Mouse (Mus musculus): ENCODE data around the gene Megf8.
A peak's percentile ranks its signal among the peaks of the same experiment; 100 is the strongest.
"Not testable (repeated sequence)": the region's sequence is repeated elsewhere in the genome, so short reads cannot be mapped to it uniquely, and the experiment has no call there.

The Megf8 gene

DNA sequence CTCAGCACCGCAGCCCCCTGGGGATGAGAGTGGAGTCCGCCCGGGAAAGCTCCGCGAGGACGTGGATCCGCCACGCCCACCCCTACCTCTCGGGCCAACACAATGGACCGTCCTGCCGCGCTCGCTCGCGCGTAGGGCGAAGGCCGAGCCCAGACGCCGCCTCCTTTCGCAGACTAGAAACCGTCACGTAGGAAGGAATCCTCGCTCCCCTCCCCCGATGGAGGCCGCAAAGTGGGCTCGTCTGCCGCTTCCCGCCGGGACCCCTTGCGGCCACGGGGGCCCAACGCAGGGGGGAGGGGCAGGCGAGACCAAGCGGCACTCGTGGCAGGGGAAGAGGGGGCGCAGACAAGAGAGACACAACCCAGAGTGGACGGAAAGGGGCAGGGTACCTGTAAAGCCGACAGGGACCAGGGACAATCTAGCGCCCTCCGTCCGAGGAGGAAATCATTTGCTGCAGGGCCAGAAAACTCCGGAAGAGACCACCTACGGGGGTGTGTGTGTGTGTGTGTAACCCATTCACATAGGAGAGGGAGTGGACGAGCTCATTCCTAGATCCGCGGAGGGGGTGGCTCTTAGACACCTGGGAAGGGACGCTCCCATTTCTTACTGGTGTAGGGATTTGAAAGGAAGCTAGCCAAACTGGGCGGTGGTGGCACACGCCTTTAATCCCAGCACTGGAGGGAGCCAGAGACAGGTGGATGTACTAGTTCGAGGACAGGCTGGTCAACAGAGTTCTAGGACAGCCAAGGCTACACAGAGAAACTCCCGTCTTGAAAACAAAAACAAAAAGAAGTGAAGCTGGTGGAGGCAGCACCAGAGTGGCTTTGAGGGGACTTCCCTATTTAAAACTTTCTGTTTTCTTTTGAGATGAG, 19.3 kb upstream of the Megf8 start, which contains the start of gene Pafah1b3:
Gene Pafah1b3 (minus strand): TSS at position 533 of the 872 bp plus-strand sequence.
- peak; percentile 89 to 91 for DNase-seq

DNA sequence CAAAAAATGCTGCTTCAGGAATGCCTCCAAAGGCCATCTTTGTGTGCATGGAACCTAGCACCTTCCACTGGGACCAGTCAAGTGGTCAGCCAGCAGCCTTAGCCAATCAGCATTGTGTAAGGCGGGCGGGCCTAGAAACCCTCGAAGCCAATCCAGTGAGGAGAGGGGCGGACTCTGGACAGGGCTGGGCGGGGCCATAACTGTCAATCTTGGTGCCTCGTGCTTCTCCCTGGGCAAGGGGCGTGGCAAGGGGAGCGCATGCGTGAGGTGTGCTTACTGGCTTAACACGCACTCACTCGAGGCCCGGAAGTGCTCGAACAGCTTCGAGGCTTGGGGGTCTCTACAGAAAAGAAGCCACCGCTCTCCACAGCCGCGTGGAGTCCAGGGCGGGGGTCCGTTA, 15.9 kb upstream of the Megf8 start, which contains the start of gene Prr19:
Gene Prr19 (plus strand): TSS at position 349 of the 400 bp plus-strand sequence.
- no peak for DNase-seq

DNA sequence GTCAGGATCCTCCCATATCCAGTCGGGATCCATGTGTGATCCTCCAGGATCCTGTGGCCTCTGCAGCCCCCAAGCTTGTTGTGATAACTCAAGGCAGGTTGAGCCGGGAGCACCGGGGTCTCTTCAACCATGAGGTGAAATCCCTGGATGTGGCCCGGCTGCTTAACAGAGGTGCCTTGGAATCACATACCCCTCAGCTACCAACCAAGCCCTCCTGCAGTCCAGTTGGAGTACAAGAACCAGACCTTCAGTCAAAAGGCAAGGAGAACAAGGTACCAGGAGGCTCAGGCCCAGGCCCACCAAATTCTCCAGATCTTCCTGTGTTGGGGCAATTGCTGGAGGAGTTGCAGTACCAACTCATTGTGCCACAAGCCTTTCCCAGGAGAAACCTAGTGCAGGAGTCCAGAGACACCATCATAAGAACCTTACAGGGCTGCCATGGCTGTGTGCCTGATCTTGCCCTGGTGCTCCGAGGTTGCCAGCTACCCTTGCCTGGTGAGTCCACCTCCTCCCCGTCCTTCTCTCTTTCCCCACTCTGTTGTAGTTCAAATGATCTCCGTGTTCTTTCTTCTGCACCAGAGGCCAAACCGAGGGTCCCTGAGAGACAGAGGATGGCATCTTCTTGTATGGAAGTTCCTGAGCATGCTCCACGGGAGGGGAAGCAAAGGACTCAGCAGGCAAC, 13.8 kb upstream of the Megf8 start:
- DNase-seq: no peak

DNA sequence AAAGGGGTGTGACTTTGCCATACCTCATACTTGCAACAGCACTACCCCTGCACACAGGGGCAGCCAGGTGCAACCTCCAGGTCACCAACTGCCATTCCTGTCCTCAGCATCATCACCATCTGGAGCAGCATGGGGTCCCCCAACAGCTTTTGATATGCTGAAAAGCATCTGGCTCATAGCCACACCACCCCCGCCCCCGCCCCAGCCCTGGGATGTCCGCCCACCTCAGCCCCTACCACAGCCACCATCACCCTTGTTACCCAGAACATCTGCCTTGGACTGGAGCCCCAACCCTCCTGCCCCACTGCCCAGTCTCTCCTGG, 13.3 kb upstream of the Megf8 start:
- DNase-seq: no peak

DNA sequence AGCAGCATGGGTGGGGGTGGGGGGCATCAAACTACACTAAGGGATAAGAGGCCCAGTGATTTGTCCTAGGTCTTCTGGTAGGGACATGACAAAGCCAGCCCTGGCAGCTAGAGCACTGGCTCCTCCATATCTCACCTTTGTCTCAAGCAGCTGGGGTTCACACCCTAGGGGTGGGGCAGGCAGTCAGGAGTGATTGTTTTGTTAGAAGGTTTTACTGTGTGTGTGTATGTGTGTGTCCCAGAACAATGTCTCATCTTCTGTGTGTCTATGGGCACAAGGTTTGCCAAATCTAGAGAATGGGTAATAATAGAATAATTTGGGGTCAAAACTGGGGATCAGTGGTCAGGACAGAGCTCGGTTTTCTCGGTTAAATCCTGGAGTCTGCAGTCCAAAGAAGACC, 11.5 kb upstream of the Megf8 start:
- DNase-seq: no peak

DNA sequence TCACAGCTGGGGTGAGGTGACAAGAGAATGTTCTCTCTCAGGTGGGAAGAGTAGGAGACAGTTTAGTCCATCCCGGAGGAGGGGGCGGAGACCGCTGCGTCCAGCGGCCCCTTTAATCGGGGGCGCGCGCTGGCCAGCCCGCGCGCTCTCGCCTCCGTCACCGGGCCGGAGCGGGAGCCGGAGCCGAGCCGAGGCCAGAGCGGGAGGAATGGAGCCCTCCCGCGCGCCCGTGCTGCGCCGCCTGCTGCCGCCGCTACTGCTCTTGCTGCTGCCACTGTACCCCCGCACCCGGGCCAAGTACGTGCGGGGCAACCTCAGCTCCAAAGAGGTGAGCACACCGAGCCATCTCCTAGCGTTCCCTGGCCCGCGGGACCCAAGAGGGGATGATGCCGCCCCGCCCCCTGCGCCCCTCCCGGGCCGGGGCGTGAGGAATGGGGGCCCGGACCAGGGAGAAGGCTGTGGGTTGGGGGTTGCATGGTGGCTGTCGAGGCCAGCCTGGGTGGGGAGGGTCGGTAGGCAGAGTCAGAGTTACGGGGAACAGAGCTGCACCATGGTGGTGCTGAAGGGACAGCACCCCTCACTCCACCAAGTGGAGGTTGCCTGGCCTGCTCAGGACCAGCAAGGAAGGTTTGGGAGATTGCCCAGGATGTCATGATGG, 10.9 kb upstream of the Megf8 start, which contains the start of gene Tmem145:
Gene Tmem145 (plus strand): TSS at position 151 of the 658 bp plus-strand sequence.
- DNase-seq: peak; percentile 70 to 80

DNA sequence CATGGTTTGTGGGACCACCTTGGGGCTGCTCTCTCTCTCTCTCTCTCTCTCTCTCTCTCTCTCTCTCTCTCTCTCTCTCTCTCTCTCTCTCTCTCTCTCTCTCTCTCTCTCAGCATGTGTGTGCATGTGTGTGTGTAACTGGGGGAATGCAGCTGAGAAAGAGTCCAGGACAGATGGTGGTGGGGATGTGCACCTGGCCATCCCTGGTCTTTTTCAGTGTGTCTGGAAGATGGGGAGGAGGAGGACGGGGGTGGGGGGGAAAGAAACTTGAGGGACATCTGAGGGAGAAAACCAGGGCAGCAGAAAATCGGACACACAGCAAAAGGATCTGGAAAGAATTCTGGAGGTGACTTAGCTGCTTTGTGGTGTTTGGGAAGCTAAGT, 10.4 kb upstream of the Megf8 start:
- no peak for DNase-seq

DNA sequence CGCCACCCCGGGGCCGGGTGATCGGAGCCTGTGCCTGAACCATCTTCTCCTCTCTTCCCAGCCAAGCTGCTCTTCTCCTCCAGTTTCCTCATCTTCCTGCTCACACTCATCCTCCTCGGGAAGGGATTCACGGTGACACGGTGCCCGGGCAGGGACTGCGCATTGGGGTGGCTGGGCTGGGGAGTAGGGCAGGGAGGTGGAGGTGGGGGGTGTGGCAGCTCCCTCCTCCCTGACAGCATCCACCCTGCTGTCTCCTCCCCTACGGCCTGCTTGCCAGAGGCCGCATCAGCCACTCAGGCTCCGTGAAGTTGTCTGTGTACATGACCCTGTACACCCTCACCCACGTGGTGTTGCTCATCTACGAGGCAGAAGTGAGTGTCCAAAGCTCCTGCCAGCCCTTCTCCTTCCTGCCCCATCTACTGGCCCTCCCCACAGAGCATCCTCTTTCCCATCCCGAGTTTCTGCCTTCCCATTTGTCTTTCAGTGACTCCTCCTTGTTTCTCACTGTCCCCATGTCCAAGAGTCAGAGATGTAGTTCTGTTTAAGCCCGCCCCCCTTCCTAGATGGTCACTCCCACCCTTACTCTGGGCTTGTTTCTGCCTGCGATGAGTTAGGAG, 8.2 kb upstream of the Megf8 start:
- no peak for DNase-seq

DNA sequence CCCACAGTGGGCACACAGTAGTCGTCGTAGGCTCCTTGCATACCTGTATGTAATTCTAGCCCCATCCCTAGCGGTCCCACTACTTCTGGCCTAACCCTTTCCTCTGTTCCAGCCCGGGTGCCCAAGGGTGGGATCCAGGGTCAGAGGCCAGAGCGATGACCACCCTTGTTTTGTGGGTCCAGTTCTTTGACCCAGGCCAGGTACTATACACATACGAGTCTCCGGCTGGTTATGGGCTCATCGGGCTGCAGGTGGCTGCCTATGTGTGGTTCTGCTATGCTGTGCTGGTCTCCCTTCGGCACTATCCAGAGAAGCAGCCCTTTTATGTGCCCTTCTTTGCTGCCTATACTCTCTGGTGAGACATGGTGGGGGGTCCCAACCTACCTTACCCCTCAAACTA, 7.5 kb upstream of the Megf8 start:
- no peak for DNase-seq

DNA sequence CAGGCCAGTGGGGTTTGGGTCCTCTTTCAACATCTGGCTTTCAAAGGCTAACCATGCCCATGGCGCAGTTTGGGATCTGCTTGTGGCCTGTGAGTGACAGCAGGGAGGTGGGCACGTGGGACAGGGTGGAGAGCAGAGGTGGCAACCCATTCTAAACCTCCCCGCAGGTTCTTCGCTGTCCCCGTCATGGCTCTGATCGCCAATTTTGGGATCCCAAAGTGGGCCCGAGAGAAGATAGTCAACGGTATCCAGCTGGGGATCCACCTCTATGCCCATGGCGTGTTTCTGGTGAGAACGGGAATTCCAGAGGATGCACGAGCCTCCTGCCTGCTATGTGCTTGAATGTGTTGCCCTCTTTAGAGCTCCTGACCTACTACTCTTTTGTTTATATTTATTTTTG, 5.8 kb upstream of the Megf8 start:
- DNase-seq: no peak

DNA sequence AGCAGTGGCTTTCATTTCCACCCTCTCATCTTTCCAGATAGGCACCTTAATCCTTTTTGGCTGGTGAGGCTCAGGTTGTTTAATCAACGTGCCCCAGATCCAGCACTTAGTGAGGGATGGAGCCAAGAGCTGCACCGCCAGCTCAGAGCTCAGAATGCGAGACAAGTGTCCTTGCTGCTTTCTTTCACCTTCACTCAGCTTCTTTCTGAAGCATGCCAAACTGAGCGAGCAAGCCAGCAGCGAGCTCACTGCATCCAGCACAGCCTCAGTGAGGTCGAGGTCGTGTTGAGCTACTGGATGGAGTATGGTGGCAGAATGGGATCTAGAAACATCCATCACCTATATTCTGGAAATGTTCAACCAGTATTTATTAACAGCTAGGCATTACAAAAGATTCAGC, 3.6 kb upstream of the Megf8 start:
- DNase-seq: no peak

DNA sequence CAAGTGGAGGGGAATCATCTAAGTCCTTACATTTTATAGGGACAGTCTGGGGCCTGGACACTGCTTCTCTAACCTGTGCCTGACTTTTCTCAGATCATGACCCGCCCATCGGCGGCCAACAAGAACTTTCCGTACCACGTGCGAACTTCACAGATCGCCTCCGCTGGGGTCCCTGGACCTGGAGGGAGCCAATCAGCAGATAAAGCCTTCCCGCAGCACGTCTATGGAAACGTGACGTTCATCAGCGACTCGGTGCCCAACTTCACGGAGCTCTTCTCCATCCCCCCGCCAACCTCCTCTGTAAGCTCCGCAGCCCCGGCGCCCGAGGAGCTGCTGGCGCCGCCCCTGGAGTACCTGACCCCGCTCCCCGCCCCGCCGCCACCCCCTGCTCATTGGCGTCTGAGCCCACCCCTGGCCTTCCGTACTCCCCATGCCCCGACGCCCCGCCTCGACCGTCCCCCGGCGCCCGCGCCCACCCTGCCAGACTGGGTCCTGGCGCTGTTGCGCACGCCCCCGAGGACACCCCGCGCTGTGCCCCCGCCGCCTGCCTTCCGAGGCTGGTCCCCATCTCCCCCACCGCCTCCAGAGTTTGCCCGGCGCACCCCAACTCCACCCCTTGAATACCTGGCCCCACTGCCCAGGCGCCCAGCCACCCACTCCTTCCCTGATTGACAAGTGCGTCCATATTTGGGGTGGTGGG, 2.2 kb upstream of the Megf8 start:
- no peak for DNase-seq

DNA sequence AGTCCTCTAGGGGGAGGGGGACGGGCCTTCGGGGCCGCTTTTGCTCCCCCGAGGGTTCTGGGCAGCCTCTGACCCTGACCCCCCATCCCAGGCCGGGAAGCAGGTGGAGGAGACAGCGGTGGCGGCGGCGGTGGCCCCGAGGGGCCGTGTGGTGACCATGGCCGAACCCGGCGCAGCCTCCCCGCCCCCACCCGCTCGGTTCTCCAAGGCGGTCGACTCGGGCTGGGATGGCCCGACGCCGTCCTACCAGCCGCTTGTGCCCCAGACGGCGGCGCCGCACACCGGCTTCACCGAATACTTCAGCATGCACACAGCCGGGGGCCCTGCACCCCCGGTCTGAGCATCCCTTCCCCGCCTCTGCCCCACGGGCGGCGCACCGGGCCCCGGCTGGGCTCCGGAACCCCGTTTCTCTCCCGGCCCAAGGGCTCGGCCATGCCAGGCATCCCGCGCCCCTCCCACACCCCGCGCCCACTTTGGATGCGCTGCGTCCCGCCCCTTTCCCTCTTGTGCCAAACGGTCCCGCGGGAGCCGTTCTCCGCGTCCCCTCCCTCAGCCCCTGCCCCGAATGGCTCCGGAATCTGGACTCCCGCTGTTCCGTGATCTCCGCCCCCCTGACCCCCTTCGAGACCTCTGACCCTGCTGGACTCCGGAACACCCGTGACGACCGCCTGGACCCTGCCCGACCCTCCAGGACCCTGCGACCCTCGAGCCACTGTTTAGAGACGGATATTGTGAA, 1.5 kb upstream of the Megf8 start:
- DNase-seq: peak in 1 of 2 experiments; percentile 40

DNA sequence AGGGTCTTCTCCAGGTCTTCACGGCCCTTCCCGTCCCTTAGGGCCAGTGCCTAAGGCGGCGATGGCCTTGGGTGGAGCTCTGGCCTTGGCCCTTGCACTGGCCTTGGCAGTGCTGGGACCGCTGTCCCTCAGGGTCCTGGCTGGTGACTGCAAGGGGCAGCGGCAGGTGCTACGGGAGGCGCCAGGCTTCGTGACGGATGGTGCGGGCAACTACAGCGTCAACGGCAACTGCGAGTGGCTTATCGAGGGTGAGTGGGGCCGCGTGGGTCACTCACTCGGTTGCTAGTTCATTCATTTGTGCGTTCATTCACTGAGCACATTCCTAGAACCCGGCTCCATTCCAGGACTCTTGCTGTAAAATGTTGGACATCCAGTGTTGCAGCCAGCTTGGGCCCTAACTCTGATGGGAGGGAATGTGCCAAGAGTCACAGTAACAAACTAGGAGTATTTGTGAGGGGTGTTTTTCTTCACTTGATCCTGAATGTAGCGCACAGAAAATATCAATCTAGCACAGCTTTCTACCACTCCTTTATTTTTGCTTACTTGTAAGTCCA, 559 bp downstream of the Megf8 start:
- peak; percentile 48 to 54 for DNase-seq

DNA sequence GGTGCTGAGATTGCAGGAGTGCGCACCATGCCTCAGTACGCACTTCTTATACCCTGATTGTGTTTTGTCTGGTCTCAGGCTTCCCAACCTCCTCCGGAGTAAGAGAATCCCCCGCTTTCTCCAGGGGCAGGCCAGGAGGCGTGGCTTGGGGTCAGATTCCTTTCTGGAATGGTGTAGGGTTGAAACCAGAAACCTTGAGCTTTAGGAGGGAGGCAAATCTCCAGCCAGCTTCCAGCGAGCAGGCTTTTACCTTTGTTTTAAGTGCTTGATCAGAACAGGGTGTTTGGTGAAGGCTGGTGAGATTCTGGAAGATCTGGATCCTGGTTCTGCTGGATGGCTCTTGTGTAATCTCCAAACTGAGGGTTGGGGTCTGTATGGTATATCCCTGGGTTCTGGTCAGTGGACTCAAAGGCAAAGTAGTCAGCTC, 5.1 kb downstream of the Megf8 start:
- no peak for DNase-seq

DNA sequence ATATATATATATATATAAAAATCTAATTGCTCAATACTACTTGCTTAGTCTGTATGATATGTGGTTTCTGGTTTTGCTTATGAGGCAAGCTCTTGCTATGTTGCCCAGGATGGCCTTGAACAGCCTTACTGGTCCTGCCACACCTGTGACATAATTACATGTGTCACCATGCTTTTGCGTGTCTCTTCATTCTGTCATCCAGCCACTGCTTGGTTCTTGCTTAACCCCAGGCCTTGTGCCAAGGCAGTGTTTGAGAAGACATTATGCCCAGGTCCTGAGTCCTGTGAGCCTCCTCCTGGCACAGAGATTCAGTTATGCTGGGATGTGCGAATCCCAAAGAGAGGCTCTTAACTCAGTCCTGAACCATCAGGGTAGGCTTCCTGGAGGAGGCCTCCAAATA, 6.3 kb downstream of the Megf8 start:
- no peak for DNase-seq

DNA sequence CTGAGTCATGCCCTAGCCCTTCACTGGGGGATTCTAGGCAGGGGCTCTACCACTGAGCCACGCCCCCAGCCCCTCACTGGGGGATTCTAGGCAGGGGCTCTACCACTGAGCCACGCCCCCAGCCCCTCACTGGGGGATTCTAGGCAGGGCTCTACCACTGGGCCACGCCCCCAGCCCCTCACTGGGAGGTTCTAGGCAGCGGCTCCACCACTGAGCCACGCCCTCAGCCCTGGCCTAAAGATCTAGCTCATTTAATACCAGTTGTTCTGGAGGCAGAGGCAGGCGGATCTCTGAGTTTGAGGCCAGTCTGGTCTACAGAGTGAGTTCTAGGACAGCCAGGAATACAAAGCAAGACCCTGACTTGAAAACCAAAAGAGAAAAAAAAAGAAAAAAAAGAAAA, 8.5 kb downstream of the Megf8 start:
- not testable (repeated sequence) for DNase-seq

DNA sequence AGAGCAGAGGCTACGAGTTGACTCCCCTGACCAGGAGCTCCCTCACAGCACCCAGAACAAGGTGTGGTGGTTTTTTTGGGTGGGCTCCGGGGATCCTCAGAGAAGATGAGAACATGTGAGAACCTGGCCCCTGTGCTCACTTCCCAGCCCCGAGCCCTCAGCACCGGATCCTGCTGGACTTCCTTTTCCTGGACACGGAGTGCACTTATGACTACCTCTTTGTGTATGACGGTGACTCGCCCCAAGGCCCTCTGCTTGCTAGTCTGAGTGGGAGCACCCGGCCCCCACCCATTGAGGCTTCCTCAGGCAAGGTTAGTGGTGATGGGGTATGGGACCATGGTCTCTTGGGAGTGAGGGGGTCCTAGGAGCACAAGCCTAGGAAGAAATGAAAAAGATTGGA, 9.3 kb downstream of the Megf8 start:
- DNase-seq: no peak

DNA sequence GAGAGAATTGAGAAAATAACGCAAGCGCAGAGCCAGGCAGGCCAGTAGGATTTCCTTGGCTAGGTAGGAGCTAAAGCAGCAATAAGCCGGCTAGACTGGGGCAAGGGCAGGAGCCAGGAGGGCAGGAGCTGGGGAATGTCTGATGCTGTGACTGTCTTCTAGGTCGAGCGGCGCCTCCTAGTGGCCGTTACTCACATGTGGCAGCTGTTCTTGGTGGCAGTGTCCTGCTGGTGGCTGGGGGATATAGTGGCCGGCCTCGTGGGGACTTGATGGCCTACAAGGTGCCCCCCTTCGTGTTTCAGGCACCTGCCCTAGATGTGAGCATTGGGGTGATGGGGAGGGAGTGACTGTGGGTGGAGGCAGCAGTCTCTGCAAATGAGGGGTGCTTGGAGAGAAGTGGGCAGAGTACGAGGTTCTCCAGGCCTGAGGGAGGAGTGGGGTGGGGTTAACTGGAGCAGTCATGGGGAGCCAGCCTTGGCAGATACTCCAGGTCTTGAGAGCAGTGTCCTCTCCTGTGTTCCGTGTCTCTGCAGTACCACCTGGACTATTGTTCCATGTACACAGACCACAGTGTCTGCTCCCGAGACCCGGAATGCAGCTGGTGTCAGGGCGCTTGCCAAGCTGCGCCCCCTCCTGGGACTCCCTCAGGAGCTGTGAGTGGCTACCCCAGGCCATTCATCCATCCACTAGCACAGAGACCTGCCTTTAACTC, 16.8 kb downstream of the Megf8 start:
- peak; percentile 72 to 74 for DNase-seq

DNA sequence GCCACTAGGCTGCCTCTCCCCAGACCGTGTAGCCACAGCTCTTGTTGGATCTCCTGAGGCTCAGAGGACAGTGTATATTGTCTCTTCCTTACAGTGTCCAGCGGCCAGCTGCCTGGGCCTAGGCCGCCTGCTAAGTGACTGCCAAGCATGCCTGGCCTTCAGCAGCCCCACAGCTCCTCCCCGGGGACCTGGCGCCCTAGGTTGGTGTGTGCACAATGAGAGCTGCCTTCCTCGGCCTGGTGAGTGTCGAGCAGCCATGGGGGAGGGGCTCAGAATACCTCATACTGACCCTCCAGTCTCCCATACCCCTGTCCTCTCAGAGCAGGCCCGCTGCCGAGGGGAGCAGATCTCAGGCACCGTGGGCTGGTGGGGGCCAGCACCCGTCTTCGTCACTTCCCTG, 17.5 kb downstream of the Megf8 start:
- no peak for DNase-seq

DNA sequence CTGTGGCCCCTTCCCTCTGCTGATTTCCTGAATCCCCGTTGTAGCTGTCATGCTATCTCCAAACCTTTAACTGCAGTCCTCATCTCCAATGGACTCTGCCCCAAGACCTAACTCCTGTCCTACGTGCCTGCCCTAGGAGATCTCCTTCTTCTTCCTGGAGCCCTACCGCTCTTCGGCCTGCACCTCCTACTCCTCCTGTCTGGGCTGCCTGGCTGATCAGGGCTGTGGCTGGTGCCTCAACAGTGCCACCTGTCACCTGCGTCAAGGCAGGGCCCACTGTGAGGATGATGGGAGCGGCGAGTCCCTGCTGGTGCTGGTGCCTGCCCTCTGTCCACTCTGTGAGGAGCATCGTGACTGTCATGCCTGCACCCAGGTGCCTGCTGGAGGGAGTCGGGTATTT, 22.4 kb downstream of the Megf8 start:
- no peak for DNase-seq
